Mouse (Mus musculus) midbrain, embryonic 11.5 days (tissue): ENCODE results near the gene Tk1. TPM values are rescaled to one million over a fixed set of nuclear protein-coding genes. Genes with fewer than 3 reads are reported as not detected.
"Not testable (repeated sequence)": the region's sequence is repeated elsewhere in the genome, so short reads cannot be mapped to it uniquely, and the experiment has no call there.

ENCODE experiments used
- ATAC-seq: fragments of 200-750 bp; cut with Nextera tagmentation; 2 replicates; pipeline ENCODE4 v1.8.0; 2017; ENCODE audit warnings: moderate TSS enrichment, moderate library complexity; ENCODE audit not compliant: low FRiP score
- DNase-seq: peaks from one replicate; pipeline ENCODE4 v3.0.0; 2015; ENCODE audit warnings: low spot score; ENCODE audit errors: missing footprints
- H3K27ac ChIP-seq: fragments of 300-500 bp; sonication (generic); 2 replicates; pipeline ENCODE4 v1.5.1; 2014; ENCODE audit warnings: low read depth, low read length
- H3K27me3 ChIP-seq: fragments of 300-500 bp; sonication (generic); 2 replicates; pipeline ENCODE4 v1.6.1; 2014; ENCODE audit warnings: mild to moderate bottlenecking, low read length, moderate library complexity, mixed read lengths; ENCODE audit not compliant: control insufficient read depth, insufficient read depth
- H3K36me3 ChIP-seq: fragments of 300-500 bp; sonication (generic); 2 replicates; pipeline ENCODE4 v1.6.1; 2014; ENCODE audit warnings: mild to moderate bottlenecking, low read length, moderate library complexity, mixed read lengths; ENCODE audit not compliant: control insufficient read depth, insufficient read depth
- H3K4me1 ChIP-seq: fragments of 300-500 bp; sonication (generic); 2 replicates; pipeline ENCODE4 v1.6.1; 2014; ENCODE audit warnings: low read length; ENCODE audit not compliant: control insufficient read depth, insufficient read depth
- H3K4me2 ChIP-seq: fragments of 300-500 bp; sonication (generic); 2 replicates; pipeline ENCODE4 v1.6.1; 2014; ENCODE audit warnings: mild to moderate bottlenecking, moderate library complexity
- H3K4me3 ChIP-seq: fragments of 300-500 bp; sonication (generic); 2 replicates; pipeline ENCODE4 v1.5.1; 2014; ENCODE audit warnings: low read depth, low read length
- H3K9ac ChIP-seq: fragments of 300-500 bp; sonication (generic); 2 replicates; pipeline ENCODE4 v1.6.1; 2014; ENCODE audit warnings: low read length
- H3K9me3 ChIP-seq: fragments of 300-500 bp; sonication (generic); 2 replicates; pipeline ENCODE4 v1.6.1; 2016; ENCODE audit warnings: low read length; ENCODE audit not compliant: control insufficient read depth
- WGBS: fragments of 180-500 bp; shearing (Covaris S2); extraction: QIAGEN DNeasy Blood & Tissue Kit; methylation state at CpG from one replicate; pipeline ENCODE4 v1.1.7; 2014; 5-methylcytosine and 5-hydroxymethylcytosine counted together
- polyA plus RNA-seq: library from polyadenylated mRNA; unstranded; fragments of >200 nt; fragmentation: Nextera tagmentation; extraction: Ambion mirVana; gene quantifications from 2 replicates; pipeline ENCODE4 v1.2.1, GENCODE M21; 2014

The Tk1 gene
- polyA plus RNA-seq, 1 experiment from 2014 or later = 87.1 TPM

DNA sequence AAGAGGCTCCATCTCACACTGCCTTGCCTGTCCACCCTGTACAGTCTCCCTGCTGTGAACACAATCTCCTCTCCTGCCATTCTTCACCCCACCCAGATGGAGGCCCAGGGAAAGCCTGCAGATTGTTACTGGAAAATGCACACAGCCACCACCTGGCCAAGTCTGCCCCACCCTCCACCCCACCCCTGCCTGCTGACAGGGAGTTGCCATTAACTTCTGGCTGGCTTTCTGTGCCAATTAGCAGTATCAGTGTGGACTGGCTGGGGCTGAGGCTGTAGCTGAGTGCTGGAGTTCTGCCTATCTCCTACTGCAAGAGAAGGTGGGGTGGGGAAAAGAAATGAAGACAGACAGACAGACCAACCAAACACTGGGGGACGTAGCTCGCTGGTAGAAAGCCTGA is 12.7 kb upstream of the Tk1 start:
- Histone ChIP-seq H3K4me2 (no peak overlapping the region), H3K9ac (no peak overlapping the region), H3K27me3 (no peaks in the 10 kb centered on the region), H3K4me1 (no peaks in the 10 kb centered on the region), H3K4me3 (no peak overlapping the region), H3K27ac (no peak overlapping the region), H3K36me3 (no peaks in the 10 kb centered on the region), H3K9me3 (no peaks in the 10 kb centered on the region)
- DNase-seq (no peak), ATAC-seq (no peak)
- WGBS = 73% methylated on average over 2 of the region's 2 CpGs

- no peaks in the 10 kb centered on the region for H3K9me3 ChIP-seq
- no peaks in the 10 kb centered on the region for H3K36me3 ChIP-seq
- H3K4me3 ChIP-seq = no peak overlapping the region
- 36% methylated on average over 13 of the region's 13 CpGs for WGBS
- H3K9ac ChIP-seq = no peak overlapping the region
- H3K4me1 ChIP-seq = no peaks in the 10 kb centered on the region
- no peak overlapping the region for H3K27ac ChIP-seq
- H3K4me2 ChIP-seq = no peak overlapping the region; the same call in 1 of the 2 replicates
- no peak for ATAC-seq
- DNase-seq = no peak
- no peaks in the 10 kb centered on the region for H3K27me3 ChIP-seq
Observed at GRCm38 (mm10) chr11:117836306-117836705, 10.4 kb upstream of the Tk1 start.

- 91% methylated on average over 8 of the region's 8 CpGs for WGBS
- Histone ChIP-seq H3K4me3 (no peak overlapping the region), H3K9ac (no peak overlapping the region), H3K4me2 (no peak overlapping the region), H3K36me3 (no peaks in the 10 kb centered on the region), H3K9me3 (no peaks in the 10 kb centered on the region), H3K4me1 (no peaks in the 10 kb centered on the region), H3K27me3 (no peaks in the 10 kb centered on the region), H3K27ac (no peak overlapping the region)
- DNase-seq = no peak
- ATAC-seq = no peak
Observed at GRCm38 (mm10) chr11:117834086-117834485, 8.2 kb upstream of the Tk1 start.

GRCm38 (mm10) chr11:117833509-117833908 is 7.6 kb upstream of the Tk1 start:
- not testable (repeated sequence) for H3K4me3 ChIP-seq, H3K9me3 ChIP-seq, ATAC-seq, H3K27me3 ChIP-seq, H3K36me3 ChIP-seq, H3K4me2 ChIP-seq, H3K4me1 ChIP-seq, H3K9ac ChIP-seq, H3K27ac ChIP-seq, DNase-seq
- WGBS = 89% methylated on average over 4 of the region's 6 CpGs

DNA sequence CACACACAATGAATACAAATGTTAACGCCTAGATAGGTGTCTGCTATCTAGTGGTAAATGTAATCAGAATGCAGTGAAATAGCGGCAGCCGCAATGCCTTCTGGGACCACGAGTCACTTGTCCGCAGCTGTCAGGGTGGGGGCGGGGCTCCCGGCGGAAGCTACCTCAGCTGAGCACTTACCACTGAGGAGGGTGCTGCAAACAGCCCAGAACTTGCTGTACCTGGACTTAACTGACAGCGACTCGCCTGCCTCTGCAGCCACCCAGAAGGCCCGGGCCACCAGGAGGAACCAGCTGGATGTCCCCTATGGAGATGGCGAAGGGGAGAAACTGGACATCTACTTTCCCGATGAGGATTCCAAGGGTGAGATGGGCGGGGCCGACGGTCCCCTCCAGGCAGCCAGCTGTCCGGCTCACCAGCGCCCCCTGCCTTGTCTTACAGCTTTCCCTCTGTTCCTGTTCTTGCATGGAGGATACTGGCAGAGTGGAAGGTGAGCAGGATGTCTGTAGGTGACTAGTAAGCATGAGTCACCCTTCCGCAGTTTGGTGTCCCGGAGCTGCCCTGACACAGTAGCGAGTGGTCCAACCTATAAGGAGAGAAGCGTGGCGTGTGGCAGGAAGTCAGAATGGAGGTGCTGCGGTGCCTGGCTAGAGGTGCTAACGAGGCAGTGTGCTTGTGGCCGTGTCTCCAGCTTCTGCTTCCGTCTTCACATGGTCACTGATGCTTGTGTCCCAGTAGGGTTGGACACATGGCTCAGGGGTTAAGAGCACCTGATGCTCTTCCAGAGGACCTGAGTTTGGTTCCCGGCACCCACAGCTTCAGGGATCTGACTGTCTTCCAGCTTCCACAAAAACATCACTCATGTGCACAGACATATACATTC is 6.4 kb upstream of the Tk1 start:
- peak; percentile 98 for DNase-seq
- Histone ChIP-seq H3K4me3 (peak overlapping the region; percentile 28), H3K4me1 (no peaks in the 10 kb centered on the region), H3K36me3 (no peaks in the 10 kb centered on the region), H3K27me3 (no peaks in the 10 kb centered on the region), H3K27ac (no peak overlapping the region), H3K9me3 (no peaks in the 10 kb centered on the region), H3K4me2 (peak overlapping the region; percentile 54), H3K9ac (peak overlapping the region; percentile 38; the same call in 1 of the 2 replicates)
- WGBS = 17% methylated on average over 28 of the region's 28 CpGs
- ATAC-seq = peak; percentile 82

DNA sequence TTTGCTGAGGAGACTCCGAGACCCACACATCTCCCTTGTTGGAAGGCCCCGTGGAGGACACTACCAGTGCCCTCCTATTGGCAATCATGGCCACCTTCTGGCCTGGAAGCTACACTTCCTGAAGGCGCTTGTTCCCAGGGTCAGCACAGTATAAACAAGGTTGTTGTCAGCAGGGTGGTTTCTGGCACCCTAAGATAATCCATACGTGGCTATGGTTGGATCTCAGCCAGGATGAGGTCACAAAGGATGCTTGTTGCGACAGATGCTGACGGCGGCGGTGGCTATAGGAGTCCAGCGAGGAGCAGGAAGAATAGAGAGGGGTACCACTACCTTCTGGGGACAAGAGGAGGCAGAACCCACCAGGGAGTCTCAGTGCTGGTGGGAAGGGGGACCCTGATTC is 4.5 kb upstream of the Tk1 start:
- no peaks in the 10 kb centered on the region for H3K27me3 ChIP-seq
- H3K4me1 ChIP-seq = peaks cover 6% of the 10 kb centered on the region
- 91% methylated on average over 9 of the region's 9 CpGs for WGBS
- H3K36me3 ChIP-seq = no peaks in the 10 kb centered on the region
- DNase-seq = no peak
- H3K4me2 ChIP-seq = no peak overlapping the region
- no peak overlapping the region for H3K4me3 ChIP-seq
- H3K9ac ChIP-seq = no peak overlapping the region
- no peak overlapping the region for H3K27ac ChIP-seq
- H3K9me3 ChIP-seq = no peaks in the 10 kb centered on the region
- ATAC-seq = no peak

GRCm38 (mm10) chr11:117829671-117830215 is 3.9 kb upstream of the Tk1 start:
- DNase-seq (no peak), ATAC-seq (no peak)
- H3K4me2 ChIP-seq = no peak overlapping the region
- H3K4me1 ChIP-seq = peaks cover 13% of the 10 kb centered on the region
- no peak overlapping the region for H3K9ac ChIP-seq
- H3K9me3 ChIP-seq = no peaks in the 10 kb centered on the region
- H3K27ac ChIP-seq = no peak overlapping the region
- H3K27me3 ChIP-seq = no peaks in the 10 kb centered on the region
- WGBS = 85% methylated on average over 2 of the region's 2 CpGs
- H3K4me3 ChIP-seq = no peak overlapping the region
- no peaks in the 10 kb centered on the region for H3K36me3 ChIP-seq

DNA sequence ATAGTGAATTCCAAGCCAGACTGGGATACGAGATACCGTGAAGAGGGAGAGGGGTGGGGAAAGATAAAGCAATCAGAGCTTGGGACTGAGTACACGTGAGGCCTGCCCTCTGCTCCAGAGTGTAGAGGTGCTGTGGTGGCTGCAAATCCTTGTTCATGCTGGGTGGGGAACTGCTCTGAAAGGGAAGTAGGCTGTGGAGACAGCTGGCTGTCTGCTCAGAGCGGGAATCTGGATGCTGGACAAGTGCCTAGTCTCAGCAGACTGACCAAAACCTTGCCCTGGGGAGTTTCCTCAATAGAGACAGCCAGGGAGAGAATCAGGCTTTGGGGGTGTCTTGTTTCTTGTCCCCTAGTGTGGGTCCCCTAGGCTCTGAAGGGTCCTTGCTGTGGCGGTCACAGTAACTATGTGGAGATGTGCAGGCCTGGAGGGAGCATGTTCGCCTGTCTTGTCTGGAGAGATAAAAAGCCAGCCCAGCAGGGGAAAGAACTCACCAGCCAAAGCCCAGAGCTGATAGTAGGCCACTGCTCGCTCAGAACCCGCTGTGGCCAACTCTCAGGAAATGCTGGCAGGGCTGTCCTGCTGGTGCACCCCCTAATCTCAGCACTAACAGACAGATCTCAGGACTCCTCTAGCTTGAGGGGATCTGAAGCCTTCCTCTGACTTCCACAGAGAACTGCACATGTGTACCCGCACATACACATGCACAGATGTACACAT is 3.2 kb upstream of the Tk1 start:
- no peak overlapping the region for H3K4me3 ChIP-seq
- H3K4me2 ChIP-seq = no peak overlapping the region
- H3K9ac ChIP-seq = no peak overlapping the region
- ATAC-seq (no peak), DNase-seq (no peak)
- peaks cover 19% of the 10 kb centered on the region for H3K4me1 ChIP-seq
- WGBS = 61% methylated on average over 9 of the region's 9 CpGs
- no peaks in the 10 kb centered on the region for H3K36me3 ChIP-seq
- H3K27me3 ChIP-seq = no peaks in the 10 kb centered on the region
- H3K27ac ChIP-seq = no peak overlapping the region
- no peaks in the 10 kb centered on the region for H3K9me3 ChIP-seq
